Mouse (Mus musculus) urinary bladder, postnatal 25 days (tissue): ENCODE measurements around the gene 1700011M02Rik.
A peak's percentile ranks its signal among the peaks of the same experiment; 100 is the strongest.
"Not testable (repeated sequence)": the region's sequence is repeated elsewhere in the genome, so short reads cannot be mapped to it uniquely, and the experiment has no call there.

Experiments
- DNase-seq: peaks from one replicate; pipeline ENCODE4 v3.0.0; 2022; ENCODE audit warnings: low spot score

The 1700011M02Rik gene

GRCm38 (mm10) chrX:102908587-102908986 lies at the start of gene 1700011M02Rik, which contains the start of gene Dmrtc1a:
Gene 1700011M02Rik (plus strand): TSS chrX:102908905.
Gene Dmrtc1a (minus strand): TSS chrX:102908687.
- DNase-seq = not testable (repeated sequence)

GRCm38 (mm10) chrX:102867871-102868270 lies 40.8 kb upstream of the 1700011M02Rik start, which contains the start of gene 1700031F05Rik:
Gene 1700031F05Rik (minus strand): TSS chrX:102867971.
- no peak for DNase-seq

- DNase-seq = not testable (repeated sequence)
Measured at GRCm38 (mm10) chrX:102914823-102915222, 6.1 kb downstream of the 1700011M02Rik start.

GRCm38 (mm10) chrX:102926707-102927106 lies 18.0 kb downstream of the 1700011M02Rik start:
- DNase-seq = peak; percentile 21

- not testable (repeated sequence) for DNase-seq
Measured at GRCm38 (mm10) chrX:102928072-102928471, 19.4 kb downstream of the 1700011M02Rik start, which contains the start of gene 1700018G05Rik. Gene 1700018G05Rik (plus strand): TSS chrX:102928372.

GRCm38 (mm10) chrX:102932992-102933570 lies 24.4 kb downstream of the 1700011M02Rik start:
- DNase-seq = no peak

GRCm38 (mm10) chrX:102933571-102934394 lies 25.1 kb downstream of the 1700011M02Rik start:
- peak; percentile 43 for DNase-seq

GRCm38 (mm10) chrX:102934395-102934764 lies 25.7 kb downstream of the 1700011M02Rik start:
- no peak for DNase-seq

GRCm38 (mm10) chrX:102936743-102937142 lies 28.0 kb downstream of the 1700011M02Rik start:
- no peak for DNase-seq

GRCm38 (mm10) chrX:102950136-102950535 lies 41.4 kb downstream of the 1700011M02Rik start:
- not testable (repeated sequence) for DNase-seq

- DNase-seq = no peak
Measured at GRCm38 (mm10) chrX:102958917-102959316, 50.2 kb downstream of the 1700011M02Rik start.
